Mouse (Mus musculus): ENCODE measurements at regions not wholly inside any gene's neighbourhood (a gene's known extent, or its start where the extent isn't known, plus 50 kb on each side); places are given as distances from the start of the nearest gene placed in this dataset.

DNA sequence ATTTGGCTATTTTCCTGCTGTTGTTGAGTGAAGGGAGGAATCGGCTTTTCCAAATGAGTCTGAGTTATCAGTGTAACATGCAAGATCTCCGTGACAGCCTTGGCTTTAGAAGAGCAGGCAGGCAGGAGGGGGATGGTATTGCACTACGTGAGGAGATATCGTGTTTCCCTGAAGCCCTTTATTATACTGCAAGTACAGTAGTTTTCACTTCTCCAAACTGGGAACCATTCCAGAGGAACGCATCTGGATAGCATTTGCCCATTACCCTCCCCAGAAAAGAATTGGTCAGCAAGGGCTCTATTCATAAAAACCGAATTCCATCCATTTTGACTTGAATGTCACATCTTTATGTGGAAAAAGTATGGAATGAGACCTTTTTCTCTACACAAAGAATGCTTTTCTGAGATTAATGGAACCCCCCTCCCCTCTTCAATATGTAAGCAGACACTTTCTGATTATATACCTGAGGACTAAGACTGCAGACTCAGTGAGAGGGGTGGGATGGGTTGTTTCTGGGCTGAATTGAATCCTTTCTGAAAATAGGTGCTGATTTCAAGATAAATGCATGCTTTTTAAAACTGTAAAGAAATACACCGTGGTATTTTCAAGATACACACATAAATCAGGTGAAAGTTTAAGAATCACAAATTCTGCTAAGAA lies 571.8 kb downstream of the Car8 start:
- no peak for DNase-seq (ENCODE audit: low spot score in 2 of 2)

DNA sequence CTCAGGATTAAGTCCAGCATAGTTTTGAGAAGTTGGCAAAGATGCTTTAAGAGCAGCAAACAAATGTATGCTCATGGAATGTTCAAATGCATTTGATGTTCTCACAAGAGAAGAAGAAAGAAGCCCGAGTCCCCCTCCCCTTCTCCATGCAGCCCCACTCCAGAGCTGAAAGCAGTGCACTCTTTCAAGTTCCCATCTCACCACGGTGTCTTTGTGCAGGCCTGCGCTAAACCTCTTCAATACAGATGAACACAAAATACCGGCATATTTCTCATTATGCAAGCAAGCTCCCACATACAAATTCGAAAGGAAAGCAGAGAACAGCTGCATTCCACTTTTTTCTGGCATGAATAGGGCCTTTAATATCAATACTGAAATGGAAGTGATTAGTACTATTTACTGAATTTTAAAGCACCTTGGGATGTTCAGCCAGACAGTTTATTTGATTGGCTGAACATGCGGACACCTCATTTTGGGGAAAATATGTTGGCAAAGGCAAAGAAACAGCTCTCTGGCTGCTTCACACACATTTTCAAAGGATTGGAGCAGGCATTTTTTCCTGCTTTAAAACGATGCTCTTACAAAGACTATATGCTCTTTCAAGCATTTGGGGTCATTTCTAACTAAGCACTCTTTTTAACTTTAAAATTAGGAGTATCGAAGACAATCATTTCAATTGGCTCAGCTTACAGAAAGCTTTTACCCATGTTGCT lies 595.8 kb downstream of the Car8 start:
- no peak for DNase-seq (ENCODE audit: low spot score in 2 of 2)

DNA sequence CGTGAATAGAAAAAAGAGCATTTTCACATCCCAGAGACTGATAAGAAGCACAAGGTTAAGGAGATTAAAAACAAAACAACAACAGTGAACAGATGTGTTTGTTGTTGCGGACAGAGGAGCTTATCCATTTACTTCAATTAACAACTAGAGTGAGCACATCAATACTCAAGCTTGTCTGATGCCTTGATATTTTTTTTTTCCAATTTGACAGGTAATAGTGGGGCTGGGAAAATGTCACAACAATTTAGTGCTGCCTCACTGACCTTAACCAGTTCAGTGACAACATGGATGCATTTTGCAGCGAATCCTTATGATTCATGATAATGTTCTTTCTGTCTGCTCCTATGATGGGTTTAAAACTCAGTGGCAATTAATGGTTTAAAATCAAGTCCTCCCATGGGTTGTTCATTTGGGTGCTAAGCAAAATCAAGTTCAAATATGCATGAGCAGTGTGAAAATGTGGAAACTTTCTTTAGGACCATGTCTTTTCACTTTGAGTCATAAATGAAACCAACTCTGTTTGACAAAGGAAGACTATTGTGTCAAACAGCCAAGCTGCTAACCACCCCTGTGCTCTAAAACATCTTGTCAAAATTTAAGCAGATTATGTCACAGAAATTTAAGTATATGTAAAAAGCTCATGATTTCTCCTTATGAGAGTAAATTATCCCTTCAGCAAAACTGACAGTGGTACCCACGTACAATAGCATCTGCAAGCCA lies 641.0 kb downstream of the Car8 start:
- no peak for DNase-seq (ENCODE audit: low spot score in 2 of 2)

DNA sequence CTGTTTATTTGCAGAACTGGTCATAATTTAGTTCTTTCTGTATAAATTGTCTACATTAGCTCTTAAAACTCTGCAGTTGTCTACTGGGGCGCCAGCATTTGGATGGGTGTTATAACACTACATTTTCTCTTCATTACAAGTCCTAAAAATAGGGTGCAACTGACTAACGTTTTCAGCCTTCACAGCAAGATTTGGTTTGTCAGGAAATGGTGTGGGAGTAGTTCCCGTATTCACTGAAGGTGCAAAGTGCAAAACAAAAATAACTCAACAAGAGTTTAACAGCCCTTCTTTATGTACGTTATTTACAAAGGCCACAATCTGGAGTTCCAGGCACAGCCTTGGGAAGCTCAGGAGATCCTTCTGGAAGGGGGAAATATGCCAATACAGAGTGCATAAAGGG lies 642.7 kb downstream of the Car8 start:
- no peak for DNase-seq (ENCODE audit: low spot score in 2 of 2)

DNA sequence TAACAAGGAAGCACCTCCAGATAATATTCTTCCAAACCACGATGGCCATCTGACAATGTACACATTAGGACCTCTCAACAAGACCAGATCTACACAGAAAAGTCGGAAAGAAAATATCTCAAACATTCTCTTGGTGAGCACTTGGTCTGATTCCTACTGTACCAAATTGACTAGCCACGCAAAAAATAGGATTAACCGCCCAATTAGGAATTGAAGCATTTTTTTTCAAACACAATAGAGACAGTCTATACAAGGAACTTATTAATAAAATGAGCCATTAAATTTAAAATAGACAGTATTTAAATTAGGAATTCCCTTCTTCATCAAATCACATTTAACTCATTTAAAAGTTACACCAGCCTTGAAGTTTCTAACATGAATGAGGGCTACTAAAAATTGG lies 655.0 kb downstream of the Car8 start:
- DNase-seq (ENCODE audit: low spot score in 2 of 2) = no peak

DNA sequence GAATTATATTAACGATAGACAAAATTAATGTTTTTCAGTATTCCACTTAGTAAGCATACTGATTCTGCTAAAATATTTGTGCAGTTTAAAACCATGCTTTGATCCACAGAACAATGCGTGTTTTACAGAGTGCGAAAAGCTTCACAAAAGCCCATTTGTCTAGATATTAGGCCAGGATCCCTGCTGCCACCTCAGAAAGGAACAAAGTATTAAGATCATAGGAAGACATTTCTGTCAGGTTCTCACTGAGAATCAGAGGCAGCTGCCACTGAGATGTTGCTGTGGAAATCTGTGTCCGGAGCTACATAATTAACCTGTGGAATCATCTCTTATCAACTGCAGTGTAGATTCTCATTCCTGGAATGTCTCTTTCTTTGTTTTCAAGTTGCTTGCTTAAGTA lies 656.9 kb downstream of the Car8 start:
- DNase-seq (ENCODE audit: low spot score in 2 of 2) = no peak

DNA sequence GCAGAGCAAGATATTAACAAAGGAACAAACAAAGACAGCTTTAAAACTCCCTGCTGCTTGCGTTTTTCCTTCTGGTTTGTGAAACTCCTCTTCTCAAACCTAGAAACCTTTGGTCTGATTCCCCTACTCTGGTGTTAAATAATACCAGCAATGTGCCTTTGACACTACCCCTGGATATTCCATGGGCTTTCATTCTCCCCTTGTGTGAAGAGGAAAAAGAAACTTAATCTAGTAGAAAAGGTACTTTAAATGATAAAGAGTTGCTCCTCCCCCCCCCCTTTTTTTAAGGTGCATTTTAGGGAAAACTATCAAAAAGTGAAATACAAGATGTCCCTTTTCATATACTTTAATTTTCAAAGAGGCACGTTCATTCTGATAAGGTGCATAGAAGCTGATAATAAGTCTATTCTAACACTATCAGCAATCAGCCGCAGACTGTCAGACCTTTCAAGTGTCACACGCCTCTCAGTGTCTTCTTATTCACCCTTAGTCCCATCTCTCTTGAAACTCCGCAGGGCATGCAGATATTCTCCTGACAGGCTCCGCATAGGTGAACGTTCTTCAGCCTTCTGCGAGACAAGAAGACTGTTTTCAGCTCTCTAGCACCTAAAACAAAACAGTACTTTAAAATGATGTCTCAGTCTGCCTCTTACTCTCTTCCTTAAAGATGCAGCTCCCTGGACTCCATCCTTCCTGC lies 657.5 kb downstream of the Car8 start:
- DNase-seq (ENCODE audit: low spot score in 2 of 2) = no peak

DNA sequence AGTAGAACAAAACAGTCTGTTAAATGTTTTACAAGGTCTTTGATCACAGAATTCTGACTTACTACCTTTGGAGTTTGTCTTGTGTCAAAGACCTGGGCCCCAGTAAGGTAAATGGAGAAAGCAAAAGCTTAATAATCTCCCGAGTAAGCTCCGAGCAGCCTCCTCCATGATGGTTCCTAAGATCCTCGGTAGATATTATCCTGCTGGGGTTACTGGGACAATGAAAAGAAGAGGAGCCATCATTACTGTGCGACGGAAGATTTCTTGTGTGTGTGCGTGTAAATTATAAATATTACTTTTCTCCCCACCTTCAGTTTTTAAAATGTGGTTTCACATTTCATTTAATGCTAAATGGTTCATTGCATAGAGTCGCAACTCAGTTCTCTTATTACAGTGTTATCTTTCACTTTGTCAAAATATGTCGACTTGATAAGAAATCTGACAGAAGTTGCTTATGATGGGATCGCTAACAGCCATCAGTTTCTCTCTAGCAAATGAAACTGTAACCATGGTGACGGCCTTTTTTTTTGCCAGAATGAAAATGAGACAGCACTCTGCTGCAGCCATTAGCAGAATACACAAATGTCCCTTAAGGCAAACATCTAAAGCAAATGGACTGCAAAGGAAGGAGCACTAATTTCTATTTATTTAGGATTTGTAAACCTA lies 658.2 kb downstream of the Car8 start:
- no peak for DNase-seq (ENCODE audit: low spot score in 2 of 2)

DNA sequence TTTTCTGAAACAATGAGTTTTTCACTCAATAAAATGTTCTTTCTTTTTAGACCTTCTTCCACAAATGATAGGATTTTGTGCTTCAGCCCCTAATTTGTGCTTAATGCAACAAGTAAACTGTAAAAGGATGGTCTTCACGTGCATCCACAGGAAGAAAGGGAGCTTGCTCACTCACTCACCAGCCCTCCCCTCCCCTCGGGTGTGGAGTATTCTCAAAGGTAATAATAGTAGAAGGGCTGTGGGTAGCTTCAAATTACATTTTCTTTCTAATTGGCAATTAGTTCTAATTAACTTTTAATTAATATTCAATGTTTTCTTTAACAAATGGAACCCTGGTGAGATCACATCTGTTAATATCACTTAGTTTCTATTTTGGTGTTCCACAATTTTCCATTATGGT lies 664.8 kb downstream of the Car8 start:
- DNase-seq (ENCODE audit: low spot score in 2 of 2) = no peak

DNA sequence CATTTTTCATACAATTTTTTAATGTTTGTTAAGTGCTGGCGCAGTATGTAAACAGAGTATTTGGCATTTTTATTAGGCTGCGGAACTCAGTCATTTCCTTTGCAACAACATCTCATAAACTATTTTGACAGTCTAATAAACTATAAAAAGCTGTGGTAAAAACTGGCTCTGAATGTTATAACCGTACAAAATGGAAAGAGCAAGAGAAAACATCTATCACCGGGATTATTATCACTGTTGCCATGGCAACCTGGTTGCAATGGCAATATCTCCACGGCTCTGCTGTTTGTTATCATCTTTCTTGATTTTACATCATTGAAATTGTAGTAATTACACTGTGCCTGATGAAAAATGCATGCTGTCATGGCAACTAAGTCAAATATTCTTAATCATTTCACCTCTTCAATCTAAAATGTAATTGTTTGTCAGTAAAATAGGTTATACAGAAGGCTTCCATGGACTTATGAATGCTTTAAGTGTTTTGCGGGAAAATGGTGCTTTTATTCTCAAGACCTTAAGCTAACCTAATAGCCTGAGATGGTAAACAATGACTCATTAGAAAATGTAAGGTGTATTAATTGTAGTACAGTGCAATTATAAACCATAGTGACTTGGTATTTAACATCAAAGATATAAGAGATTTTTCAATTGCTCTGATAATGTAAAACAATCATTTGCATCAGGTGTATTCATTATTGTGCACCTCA lies 671.0 kb downstream of the Car8 start:
- DNase-seq (ENCODE audit: low spot score in 2 of 2) = no peak

DNA sequence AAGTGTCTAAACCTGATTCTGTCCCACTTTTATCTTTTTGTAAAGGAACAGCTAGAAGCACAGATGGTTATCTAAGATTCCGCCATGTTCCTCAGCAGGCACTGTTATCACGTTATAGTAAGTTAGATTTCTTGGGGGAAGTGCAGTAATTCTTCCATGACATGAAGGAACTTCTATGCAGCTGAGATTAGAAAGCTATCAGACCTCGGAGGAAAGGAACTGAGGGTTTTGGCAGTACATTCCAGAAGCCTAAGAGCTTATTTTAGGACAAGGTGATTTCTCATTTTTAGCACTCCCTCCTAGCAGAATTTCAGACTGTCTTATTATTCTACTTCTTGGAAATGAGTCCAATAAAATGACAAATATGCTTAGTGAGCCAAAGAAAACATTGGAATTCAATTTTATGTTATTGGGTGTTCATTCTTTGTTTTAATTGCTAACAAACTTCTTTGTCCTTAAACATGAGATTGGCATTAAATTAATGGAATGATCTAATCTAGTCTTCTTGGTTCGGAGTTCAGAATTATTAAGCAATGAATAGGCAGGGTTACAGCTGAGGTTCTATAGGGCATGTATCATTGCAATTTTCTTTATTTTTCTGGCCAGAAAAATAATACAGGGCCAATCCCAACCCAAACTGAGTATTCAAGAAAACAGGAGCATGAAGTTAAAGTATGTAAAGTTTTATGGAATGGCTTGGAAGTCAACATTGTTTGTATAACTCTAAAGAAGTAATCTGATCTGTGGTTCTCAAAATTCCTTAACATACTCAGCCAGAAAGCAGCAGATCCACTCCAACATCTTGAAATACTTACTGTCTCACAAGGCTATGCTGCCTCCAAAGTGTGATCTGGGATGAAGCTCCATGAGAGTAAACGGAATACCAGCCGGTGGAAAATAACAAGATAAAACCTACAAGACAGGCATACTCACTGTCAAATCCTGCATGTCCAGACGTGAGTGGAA lies 678.7 kb downstream of the Car8 start:
- no peak for DNase-seq (ENCODE audit: low spot score in 2 of 2)

DNA sequence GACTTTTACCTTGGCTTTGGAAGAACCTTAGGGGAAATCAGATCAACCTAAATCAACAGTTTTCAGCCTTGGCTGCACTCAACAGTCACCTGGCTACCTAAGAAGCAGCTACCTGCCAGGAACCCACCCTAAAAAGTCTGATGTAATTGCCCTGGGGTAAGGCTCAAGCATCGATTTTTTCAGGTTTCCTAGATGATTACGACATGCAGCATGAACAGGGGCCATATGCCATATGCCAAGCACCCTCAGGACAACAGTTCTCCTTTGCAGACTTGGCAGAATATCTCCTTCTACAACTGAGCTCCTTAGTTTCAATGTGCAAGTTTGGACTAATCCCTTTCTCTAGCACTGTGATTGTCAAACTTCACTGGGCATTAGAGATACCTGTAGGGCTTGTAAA lies 680.1 kb downstream of the Car8 start:
- DNase-seq (ENCODE audit: low spot score in 2 of 2) = no peak

DNA sequence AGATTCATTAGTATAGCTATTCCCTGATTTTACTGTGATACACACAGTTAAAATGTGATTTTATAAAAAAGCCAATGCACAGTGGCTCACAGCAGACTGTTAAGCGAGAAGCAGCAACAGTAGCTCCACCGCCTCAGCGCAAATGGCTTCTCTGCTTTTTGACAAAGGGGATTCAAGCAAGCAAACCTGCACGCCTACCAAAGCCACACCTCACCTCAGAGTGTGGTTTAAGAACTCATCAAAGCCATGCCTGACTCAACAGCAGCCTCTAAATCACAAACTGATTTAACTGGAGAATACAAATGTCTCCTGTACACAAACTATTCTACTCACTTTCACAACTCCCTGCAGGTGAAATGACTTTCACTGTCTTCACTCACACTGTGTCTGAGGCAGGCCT lies 704.5 kb downstream of the Car8 start:
- DNase-seq (ENCODE audit: low spot score in 2 of 2) = peak; percentile 17 to 20

DNA sequence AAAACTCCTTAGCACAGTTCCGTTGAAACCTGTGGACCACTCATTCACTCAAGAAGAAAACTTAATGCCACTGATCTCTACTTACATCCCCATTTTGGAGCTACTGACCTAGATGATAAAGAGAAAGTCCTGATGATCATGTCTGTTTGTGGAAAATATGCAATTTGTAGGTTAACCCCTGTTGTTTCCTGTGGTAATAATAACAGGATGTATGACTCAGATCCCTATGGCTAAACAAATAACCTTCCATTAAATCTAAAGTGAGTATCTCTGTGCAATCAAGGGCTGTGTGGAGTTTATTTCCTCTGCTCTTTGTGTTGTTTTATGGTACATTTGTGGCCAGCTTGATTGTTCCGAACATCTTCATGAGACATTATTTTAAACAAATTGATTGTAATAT lies 711.1 kb downstream of the Car8 start:
- no peak for DNase-seq (ENCODE audit: low spot score in 2 of 2)

DNA sequence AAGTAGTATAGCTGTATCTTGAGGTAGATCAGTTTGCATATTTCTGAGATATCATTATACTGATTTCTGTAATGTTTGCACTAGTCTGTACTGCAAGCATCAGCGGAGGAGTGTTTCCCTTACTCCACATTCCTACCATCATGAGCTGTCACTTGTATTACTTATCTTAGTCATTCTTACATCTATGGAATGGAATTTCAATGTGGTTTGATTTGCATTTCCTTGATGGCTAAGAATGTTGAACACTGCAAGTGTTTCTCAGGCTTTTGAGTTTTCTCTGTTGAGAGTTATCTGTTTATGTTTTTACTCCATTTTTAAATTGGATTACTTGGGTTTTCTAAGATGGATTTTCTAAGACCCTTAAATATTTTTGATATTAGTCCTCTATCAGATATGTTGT lies 725.8 kb downstream of the Car8 start:
- DNase-seq (ENCODE audit: low spot score in 2 of 2) = no peak

DNA sequence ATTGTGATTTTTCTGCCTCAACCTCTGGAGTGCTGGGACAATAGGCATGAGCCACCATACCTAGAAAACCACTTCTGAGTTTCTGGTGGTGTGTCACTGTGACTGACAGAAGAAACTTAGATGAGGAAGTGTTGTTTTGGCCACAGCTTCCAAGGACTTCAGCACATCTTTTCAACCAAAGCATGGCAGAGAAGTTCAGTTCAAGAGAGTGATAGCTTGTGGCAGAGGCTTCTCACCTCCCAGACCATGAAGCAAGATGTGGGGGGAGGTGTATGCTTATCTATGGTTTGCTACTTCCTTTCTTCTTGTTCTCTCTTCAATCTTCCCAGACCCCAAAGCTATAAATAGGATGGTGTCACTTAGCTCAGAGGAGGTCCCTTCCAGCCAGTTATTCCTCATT lies 753.3 kb downstream of the Car8 start:
- no peak for DNase-seq (ENCODE audit: low spot score in 2 of 2)

DNA sequence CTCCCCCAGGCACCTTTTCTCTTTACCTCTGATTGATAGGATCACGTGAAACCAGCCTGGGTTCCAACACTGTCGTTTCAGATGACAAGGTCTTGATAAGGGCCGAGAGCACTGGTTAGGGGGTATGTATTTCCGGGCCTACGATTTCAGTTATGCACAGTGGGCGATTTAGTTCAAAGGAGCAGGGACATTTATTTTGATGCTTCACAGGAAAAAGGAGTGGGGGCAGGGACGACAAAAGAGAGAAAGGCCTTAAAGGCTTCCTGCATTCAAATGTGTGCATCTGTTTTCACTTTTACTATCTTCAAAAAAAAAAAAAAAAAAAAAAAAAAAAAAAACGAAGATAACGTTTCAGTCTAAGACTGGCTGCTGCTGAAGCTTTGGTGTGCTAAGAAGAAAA lies 783.7 kb downstream of the Car8 start:
- DNase-seq (ENCODE audit: low spot score in 2 of 2) = peak; percentile 83 to 86

DNA sequence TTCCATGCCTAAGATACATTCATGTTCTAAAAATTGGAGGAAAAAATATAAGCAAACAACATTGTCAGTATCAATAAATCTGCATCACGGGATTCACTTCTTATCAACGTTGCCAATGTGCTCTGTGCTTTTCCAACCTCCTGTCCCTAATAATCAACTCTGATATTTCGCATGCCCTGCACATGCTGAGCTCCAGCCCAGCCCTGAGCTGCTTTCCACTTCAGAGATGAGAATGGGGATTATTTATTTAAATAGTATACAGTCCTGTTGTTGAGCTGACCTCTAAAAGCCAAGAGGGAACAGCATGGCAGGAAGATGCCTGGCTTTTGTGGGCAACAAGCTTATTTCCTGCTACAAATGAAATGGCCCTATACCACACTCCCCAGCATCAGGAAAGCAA lies 786.2 kb downstream of the Car8 start:
- DNase-seq (ENCODE audit: low spot score in 2 of 2) = no peak

DNA sequence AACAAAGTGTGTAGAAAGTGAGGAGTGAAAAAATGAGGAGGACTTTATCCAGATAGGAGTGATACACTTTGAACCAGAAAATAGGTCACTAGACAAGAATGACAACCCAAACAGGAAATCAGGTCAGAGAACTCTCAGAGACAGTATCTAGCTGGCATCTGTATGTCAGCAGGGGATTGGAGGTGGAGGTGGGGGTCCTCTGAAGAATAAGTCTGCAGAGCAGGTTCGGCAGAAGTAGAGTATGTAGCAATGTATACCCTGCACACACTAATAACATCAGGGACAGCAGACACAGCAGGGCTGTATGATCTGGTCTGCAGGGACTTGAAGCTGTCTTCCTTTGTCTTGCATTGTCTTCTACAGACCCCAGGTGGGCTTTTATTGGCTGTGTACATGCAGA lies 787.9 kb downstream of the Car8 start:
- peak; percentile 34 to 41 for DNase-seq (ENCODE audit: low spot score in 2 of 2)

DNA sequence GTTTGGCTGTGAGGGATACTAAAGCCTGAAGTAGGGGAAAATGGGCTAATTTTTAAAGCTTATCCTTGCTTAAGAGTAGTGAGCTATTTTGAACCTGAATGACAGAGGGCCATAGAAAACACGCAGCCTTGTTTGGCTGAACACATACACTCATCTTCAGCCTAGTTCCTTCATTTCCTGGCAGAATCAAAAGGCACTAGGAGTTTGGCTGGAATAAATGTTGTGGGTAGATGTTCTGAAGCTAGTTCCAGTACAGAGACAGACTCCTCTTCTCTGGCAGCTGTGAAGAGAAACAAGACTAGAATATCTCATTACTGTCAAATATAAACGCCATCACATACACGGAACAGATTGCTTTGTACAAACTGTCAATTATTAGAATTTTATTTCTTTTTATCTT lies 809.5 kb downstream of the Car8 start:
- DNase-seq (ENCODE audit: low spot score in 2 of 2) = no peak

Measured in thymus, postnatal 10 days (tissue).